Mouse (Mus musculus) T-helper 1 cell (primary cell): Measurements from ENCODE around the gene Adtrp.

Experiments
- in situ Hi-C: fragments of 300-600 bp; cut with MboI, MseI; formaldehyde crosslinking; loops from one replicate; pipeline ENCODE4 v1.15.1; 2025; ENCODE audit warnings: high pct_unique_total_duplicates

The Adtrp gene

GRCm38 (mm10) chr13:41780296-41780695 is 67.2 kb downstream of the Adtrp start:
- in situ Hi-C loops: no loop called here

GRCm38 (mm10) chr13:41779603-41780180 is 67.8 kb downstream of the Adtrp start:
- in situ Hi-C loops: no loop called here

- in situ Hi-C loops: no loop called here
These were observed 73.6 kb downstream of the Adtrp start for GRCm38 (mm10) chr13:41773812-41774376.

GRCm38 (mm10) chr13:41771061-41771460 is 76.4 kb downstream of the Adtrp start:
- in situ Hi-C loops: no loop called here

GRCm38 (mm10) chr13:41767941-41768340 is 79.5 kb downstream of the Adtrp start:
- in situ Hi-C loops: no loop called here

- in situ Hi-C loops: no loop called here
These were observed 85.5 kb downstream of the Adtrp start for GRCm38 (mm10) chr13:41761986-41762385.

GRCm38 (mm10) chr13:41760484-41760883 is 87.0 kb downstream of the Adtrp start:
- in situ Hi-C loops: no loop called here

GRCm38 (mm10) chr13:41758550-41759465 is 88.7 kb downstream of the Adtrp start:
- in situ Hi-C loops: no loop called here

GRCm38 (mm10) chr13:41753114-41753513 is 94.4 kb downstream of the Adtrp start:
- in situ Hi-C loops: no loop called here

- in situ Hi-C loops: no loop called here
These were observed 97.0 kb downstream of the Adtrp start for GRCm38 (mm10) chr13:41750481-41750880.

- in situ Hi-C loops: no loop called here
These were observed 98.6 kb downstream of the Adtrp start for GRCm38 (mm10) chr13:41748866-41749265.

- in situ Hi-C loops: no loop called here
These were observed 99.8 kb downstream of the Adtrp start for GRCm38 (mm10) chr13:41747691-41748090.

- in situ Hi-C loops: no loop called here
These were observed 100.4 kb downstream of the Adtrp start for GRCm38 (mm10) chr13:41746971-41747615.

GRCm38 (mm10) chr13:41740456-41741085 is 106.9 kb downstream of the Adtrp start:
- in situ Hi-C loops: no loop called here

GRCm38 (mm10) chr13:41737628-41738309 is 109.7 kb downstream of the Adtrp start:
- in situ Hi-C loops: no loop called here

- in situ Hi-C loops: loop anchor here (10.0 kb wide), 1 partner anchor 865 kb away; no protein-coding TSS in a partner anchor
These were observed 117.8 kb downstream of the Adtrp start for GRCm38 (mm10) chr13:41729660-41730059.

- in situ Hi-C loops: loop anchor here (10.0 kb wide), 1 partner anchor 867 kb away; no protein-coding TSS in a partner anchor
These were observed 119.7 kb downstream of the Adtrp start for GRCm38 (mm10) chr13:41727803-41728202.

- in situ Hi-C loops: no loop called here
These were observed 128.2 kb downstream of the Adtrp start for GRCm38 (mm10) chr13:41719331-41719730.

- in situ Hi-C loops: no loop called here
These were observed 129.4 kb downstream of the Adtrp start for GRCm38 (mm10) chr13:41718051-41718450.
